Mouse (Mus musculus): ENCODE measurements around the gene Ranbp1.
A peak's percentile ranks its signal among the peaks of the same experiment; 100 is the strongest.

The Ranbp1 gene

GRCm38 (mm10) chr16:18234671-18235388 is 13.7 kb downstream of the Ranbp1 start, which contains the start of gene Zdhhc8:
Zdhhc8 (minus strand) TSS chr16:18235136.
- no peak for DNase-seq (ENCODE audit: low read depth, low spot score)

- DNase-seq (ENCODE audit: low read depth, low spot score), result no peak
These were observed 14.4 kb downstream of the Ranbp1 start for GRCm38 (mm10) chr16:18233919-18234670.

GRCm38 (mm10) chr16:18233451-18233850 is 15.1 kb downstream of the Ranbp1 start:
- DNase-seq (ENCODE audit: low read depth, low spot score), result no peak

- DNase-seq (ENCODE audit: low read depth, low spot score), result no peak
These were observed 17.1 kb downstream of the Ranbp1 start for GRCm38 (mm10) chr16:18231451-18231850.

- no peak for DNase-seq (ENCODE audit: low read depth, low spot score)
These were observed 17.5 kb downstream of the Ranbp1 start for GRCm38 (mm10) chr16:18231047-18231446.

GRCm38 (mm10) chr16:18230617-18231016 is 17.9 kb downstream of the Ranbp1 start:
- no peak for DNase-seq (ENCODE audit: low read depth, low spot score)

GRCm38 (mm10) chr16:18229622-18230021 is 18.9 kb downstream of the Ranbp1 start:
- no peak for DNase-seq (ENCODE audit: low read depth, low spot score)

- no peak for DNase-seq (ENCODE audit: low read depth, low spot score)
These were observed 19.7 kb downstream of the Ranbp1 start for GRCm38 (mm10) chr16:18228856-18229255.

GRCm38 (mm10) chr16:18227897-18228422 is 20.6 kb downstream of the Ranbp1 start:
- no peak for DNase-seq (ENCODE audit: low read depth, low spot score)

- no peak for DNase-seq (ENCODE audit: low read depth, low spot score)
These were observed 21.3 kb downstream of the Ranbp1 start for GRCm38 (mm10) chr16:18227187-18227586.

- DNase-seq (ENCODE audit: low read depth, low spot score), result no peak
These were observed 26.3 kb downstream of the Ranbp1 start for GRCm38 (mm10) chr16:18222188-18222587.

GRCm38 (mm10) chr16:18221543-18221898 is 27.0 kb downstream of the Ranbp1 start:
- DNase-seq (ENCODE audit: low read depth, low spot score), result no peak

GRCm38 (mm10) chr16:18220856-18221542 is 27.5 kb downstream of the Ranbp1 start:
- DNase-seq (ENCODE audit: low read depth, low spot score), result no peak

GRCm38 (mm10) chr16:18220001-18220400 is 28.5 kb downstream of the Ranbp1 start:
- DNase-seq (ENCODE audit: low read depth, low spot score), result no peak

- DNase-seq (ENCODE audit: low read depth, low spot score), result no peak
These were observed 29.9 kb downstream of the Ranbp1 start for GRCm38 (mm10) chr16:18218580-18218996.

- DNase-seq (ENCODE audit: low read depth, low spot score), result no peak
These were observed 31.0 kb downstream of the Ranbp1 start, which contains the start of gene Ccdc188 for GRCm38 (mm10) chr16:18217579-18217978. Ccdc188 (plus strand) TSS chr16:18217879.

GRCm38 (mm10) chr16:18214858-18215257 is 33.7 kb downstream of the Ranbp1 start:
- DNase-seq (ENCODE audit: low read depth, low spot score), result no peak

- DNase-seq (ENCODE audit: low read depth, low spot score), result no peak
These were observed 34.8 kb downstream of the Ranbp1 start for GRCm38 (mm10) chr16:18213689-18214088.

- peak; percentile 30 for DNase-seq (ENCODE audit: low read depth, low spot score)
These were observed 36.9 kb downstream of the Ranbp1 start for GRCm38 (mm10) chr16:18211417-18212171.

GRCm38 (mm10) chr16:18210701-18211416 is 37.7 kb downstream of the Ranbp1 start:
- peak; percentile 8 for DNase-seq (ENCODE audit: low read depth, low spot score)

Data from c-Kit-negative CD71-positive TER-119-positive erythroid progenitor cells, embryonic 14.5 days (primary cell).